Mouse (Mus musculus): Measurements from ENCODE around the gene Ncln. TPM values are rescaled to one million over a fixed set of nuclear protein-coding genes. Genes with fewer than 3 reads are reported as not detected.
A peak's percentile ranks its signal among the peaks of the same experiment; 100 is the strongest.

Ncln gene
- polyA plus RNA-seq, 1 experiment: 354 TPM

DNA sequence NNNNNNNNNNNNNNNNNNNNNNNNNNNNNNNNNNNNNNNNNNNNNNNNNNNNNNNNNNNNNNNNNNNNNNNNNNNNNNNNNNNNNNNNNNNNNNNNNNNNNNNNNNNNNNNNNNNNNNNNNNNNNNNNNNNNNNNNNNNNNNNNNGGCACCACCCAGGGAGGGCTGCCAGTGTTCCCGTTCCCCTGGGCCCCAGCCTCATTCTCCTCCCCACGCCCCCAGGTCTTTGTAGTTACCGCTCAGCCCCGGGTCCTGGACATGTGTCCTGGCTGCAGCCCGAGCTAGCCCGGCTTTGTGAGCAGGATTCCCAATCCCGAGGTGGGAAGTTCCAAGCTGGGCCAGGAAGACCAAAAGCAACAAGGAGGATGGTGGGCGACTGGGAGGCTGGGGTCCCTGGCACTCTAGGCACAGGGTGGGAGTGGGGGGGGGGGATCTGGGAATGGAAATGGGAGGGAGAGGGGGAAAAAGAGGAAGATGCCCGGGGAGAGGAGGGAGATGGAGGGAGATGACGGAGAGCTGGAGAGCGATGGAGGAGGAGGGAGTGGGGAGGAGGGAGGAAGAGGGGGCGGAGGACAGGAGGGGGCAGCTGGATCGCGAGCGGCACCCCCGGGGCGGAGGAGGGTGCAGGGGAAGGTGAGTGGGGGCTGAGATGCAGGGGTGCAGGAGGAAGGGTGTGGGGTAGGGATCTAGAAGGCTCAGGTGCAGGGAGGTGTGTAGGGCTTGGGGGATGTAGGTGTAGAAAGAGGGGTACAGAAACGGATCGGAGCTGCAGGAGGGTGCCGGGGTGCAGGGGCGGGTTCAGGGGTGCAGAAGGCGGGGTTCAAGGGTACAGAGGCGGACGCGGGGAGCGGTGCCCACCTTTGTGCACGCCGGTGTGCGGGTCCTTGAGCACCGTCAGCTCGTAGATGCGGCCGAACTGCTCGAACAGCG lies 14.3 kb downstream of the Ncln start:
- Histone ChIP-seq H3K36me3 (ENCODE audit: control insufficient read depth, insufficient read depth, low read length) (peaks cover 4% of the 10 kb centered on the region; the same call in 1 of the 2 replicates), H3K27me3 (ENCODE audit: control insufficient read depth, insufficient read depth, low read length) (peaks cover 26% of the 10 kb centered on the region), H3K4me3 (ENCODE audit: low read depth, low read length) (peak overlapping the region; percentile 65), H3K4me1 (ENCODE audit: control insufficient read depth, insufficient read depth, insufficient read length, low read length) (peaks cover 8% of the 10 kb centered on the region; the same call in 1 of the 2 replicates), H3K27ac (ENCODE audit: insufficient read depth, low read depth, low read length) (no peak overlapping the region)
- WGBS: 5% methylated on average over 35 of the region's 35 CpGs
- TF ChIP-seq POLR2A (IDR thresholded peaks at IDR 0.05; ENCODE audit: low read depth, low read length): no peak
- no peak for TF ChIP-seq CTCF (IDR thresholded peaks at IDR 0.05; ENCODE audit: extremely low read depth, insufficient read length, insufficient replicate concordance, low read depth, low read length)

DNA sequence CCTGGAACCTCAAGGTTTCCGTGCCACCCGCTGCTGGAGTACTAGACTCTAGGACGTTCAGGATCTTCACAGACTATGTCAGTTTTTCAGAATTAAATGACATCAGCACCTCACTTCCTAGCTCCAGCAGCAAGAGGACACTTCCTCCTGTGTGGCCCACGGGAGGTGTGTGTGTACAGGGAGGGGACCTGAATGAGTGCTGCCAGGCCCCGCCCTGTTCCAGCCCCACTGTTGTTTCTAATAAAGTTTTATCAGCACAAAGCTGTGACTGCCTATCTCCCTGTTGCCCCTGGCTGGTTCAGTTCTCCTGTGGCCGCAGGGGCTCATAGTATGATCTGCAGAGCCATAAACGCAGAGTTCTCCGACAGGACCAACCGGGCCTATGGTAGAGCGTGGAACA lies 21.7 kb downstream of the Ncln start:
- 69% methylated on average over 10 of the region's 10 CpGs for WGBS
- H3K27me3 ChIP-seq (ENCODE audit: control insufficient read depth, insufficient read depth, low read length): peaks cover 49% of the 10 kb centered on the region

DNA sequence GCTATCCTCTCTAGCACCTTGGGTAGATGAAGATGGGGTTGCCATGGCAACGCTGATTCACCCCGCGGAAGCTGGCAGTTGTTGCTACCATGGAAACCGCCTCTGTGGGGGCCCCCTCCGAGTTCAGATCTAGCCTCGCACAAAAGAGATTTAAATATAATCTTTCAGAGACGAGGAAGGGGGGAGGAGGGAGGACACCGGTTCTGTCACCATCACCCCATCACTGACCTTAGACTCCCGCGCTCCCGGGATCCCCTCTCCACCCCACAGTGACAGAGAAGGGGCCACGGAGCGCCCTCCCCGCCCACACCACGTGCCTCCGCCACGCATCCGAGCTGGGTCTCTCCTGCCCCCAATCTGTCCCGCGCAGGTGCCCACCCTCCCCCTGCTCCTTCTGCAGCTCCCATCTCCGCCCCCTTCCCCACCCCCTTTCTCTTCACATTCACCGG lies 23.2 kb downstream of the Ncln start:
- Histone ChIP-seq H3K27me3 (ENCODE audit: control insufficient read depth, insufficient read depth, low read length) (peaks cover 49% of the 10 kb centered on the region), H3K4me3 (ENCODE audit: low read depth, low read length) (no peak overlapping the region), H3K27ac (ENCODE audit: insufficient read depth, low read depth, low read length) (no peak overlapping the region), H3K4me1 (ENCODE audit: control insufficient read depth, insufficient read depth, insufficient read length, low read length) (peaks cover 13% of the 10 kb centered on the region), H3K36me3 (ENCODE audit: control insufficient read depth, insufficient read depth, low read length) (no peaks in the 10 kb centered on the region)
- no peak for TF ChIP-seq POLR2A (IDR thresholded peaks at IDR 0.05; ENCODE audit: low read depth, low read length)
- TF ChIP-seq CTCF (IDR thresholded peaks at IDR 0.05; ENCODE audit: extremely low read depth, insufficient read length, insufficient replicate concordance, low read depth, low read length): no peak
- 5% methylated on average over 22 of the region's 22 CpGs for WGBS

More for the DNA sequence above, 21.7 kb downstream of the Ncln start:
- Histone ChIP-seq H3K4me1 (ENCODE audit: control insufficient read depth, insufficient read depth, insufficient read length, low read length) (peaks cover 4% of the 10 kb centered on the region), H3K36me3 (ENCODE audit: control insufficient read depth, insufficient read depth, low read length) (no peaks in the 10 kb centered on the region), H3K4me3 (ENCODE audit: low read depth, low read length) (no peak overlapping the region), H3K27ac (ENCODE audit: insufficient read depth, low read depth, low read length) (no peak overlapping the region)
- no peak for TF ChIP-seq CTCF (IDR thresholded peaks at IDR 0.05; ENCODE audit: extremely low read depth, insufficient read length, insufficient replicate concordance, low read depth, low read length)
- no peak for TF ChIP-seq POLR2A (IDR thresholded peaks at IDR 0.05; ENCODE audit: low read depth, low read length)

DNA sequence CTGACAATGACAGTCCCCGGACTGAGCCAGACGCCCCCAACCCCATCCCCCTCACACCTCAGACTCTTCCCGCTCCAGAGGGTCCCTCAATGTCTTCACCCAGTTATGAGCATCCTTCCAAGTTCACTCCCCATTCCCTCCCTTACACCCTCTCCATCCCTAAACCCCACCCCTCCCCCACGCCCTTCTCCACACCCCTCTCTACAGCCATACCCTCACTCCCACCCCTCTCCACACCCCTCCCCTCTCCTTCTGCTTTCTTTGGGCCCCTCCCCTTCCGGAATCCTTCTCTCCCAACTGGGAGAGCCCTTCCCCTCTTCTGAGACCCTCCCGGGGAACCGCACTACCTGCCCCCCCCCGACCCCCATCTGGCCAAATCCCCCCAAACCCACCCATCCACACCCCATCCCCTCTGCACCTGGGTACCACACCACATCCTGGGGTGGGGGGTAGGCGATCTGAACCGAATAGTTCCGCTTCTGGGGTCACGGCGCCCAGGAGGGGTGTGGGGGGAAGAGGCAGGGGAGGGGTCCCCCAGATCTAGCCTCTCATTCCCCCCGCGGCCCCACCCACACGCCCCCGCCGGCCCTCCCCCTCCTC lies 23.7 kb downstream of the Ncln start:
- Histone ChIP-seq H3K27ac (ENCODE audit: insufficient read depth, low read depth, low read length) (no peak overlapping the region), H3K4me3 (ENCODE audit: low read depth, low read length) (no peak overlapping the region), H3K27me3 (ENCODE audit: control insufficient read depth, insufficient read depth, low read length) (peaks cover 47% of the 10 kb centered on the region), H3K36me3 (ENCODE audit: control insufficient read depth, insufficient read depth, low read length) (no peaks in the 10 kb centered on the region), H3K4me1 (ENCODE audit: control insufficient read depth, insufficient read depth, insufficient read length, low read length) (peaks cover 18% of the 10 kb centered on the region)
- no peak for TF ChIP-seq CTCF (IDR thresholded peaks at IDR 0.05; ENCODE audit: extremely low read depth, insufficient read length, insufficient replicate concordance, low read depth, low read length)
- TF ChIP-seq POLR2A (IDR thresholded peaks at IDR 0.05; ENCODE audit: low read depth, low read length): no peak
- WGBS: 11% methylated on average over 18 of the region's 18 CpGs

DNA sequence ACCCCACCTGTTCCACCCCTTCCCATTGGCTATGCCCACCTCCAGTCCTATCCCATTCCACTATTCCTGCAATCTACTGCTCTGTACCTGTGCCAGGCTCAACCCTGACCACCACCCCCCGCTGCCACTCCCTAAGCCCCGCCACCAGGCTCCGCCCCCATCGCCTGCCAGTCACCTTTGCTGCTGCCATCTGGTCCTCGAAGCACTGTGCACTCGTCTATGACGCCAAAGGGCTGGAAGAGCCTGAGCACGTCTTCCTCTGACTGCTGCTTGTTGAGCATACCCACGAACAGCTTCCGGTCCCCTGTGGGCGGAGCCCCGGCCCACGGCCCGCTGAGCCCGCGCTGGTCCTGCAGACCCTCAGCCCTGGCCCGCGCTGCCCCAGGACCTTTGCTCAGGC lies 25.7 kb downstream of the Ncln start:
- Histone ChIP-seq H3K27me3 (ENCODE audit: control insufficient read depth, insufficient read depth, low read length) (peaks cover 32% of the 10 kb centered on the region), H3K4me1 (ENCODE audit: control insufficient read depth, insufficient read depth, insufficient read length, low read length) (peaks cover 38% of the 10 kb centered on the region), H3K36me3 (ENCODE audit: control insufficient read depth, insufficient read depth, low read length) (no peaks in the 10 kb centered on the region), H3K27ac (ENCODE audit: insufficient read depth, low read depth, low read length) (no peak overlapping the region), H3K4me3 (ENCODE audit: low read depth, low read length) (no peak overlapping the region)
- TF ChIP-seq CTCF (IDR thresholded peaks at IDR 0.05; ENCODE audit: extremely low read depth, insufficient read length, insufficient replicate concordance, low read depth, low read length) (no peak), POLR2A (IDR thresholded peaks at IDR 0.05; ENCODE audit: low read depth, low read length) (no peak)
- WGBS: 38% methylated on average over 18 of the region's 18 CpGs

DNA sequence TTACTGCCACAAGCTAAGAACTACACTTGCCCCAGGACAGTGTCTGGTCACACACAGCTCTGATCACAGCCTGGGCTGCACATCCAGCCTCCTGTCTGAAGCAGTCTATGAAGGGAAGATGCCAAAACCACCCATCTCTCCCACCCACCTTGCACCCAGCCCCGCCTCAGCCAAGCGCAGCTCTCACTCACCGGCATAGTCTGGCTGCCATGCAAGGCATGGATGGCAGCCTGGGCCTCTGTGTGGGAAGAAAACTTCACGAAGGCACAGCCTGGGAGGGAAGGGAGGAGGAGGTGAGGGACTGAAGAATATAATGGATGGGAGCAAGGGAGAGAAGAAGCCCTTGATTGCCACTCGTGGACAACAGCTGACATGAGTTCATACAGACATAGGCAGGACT lies 26.9 kb downstream of the Ncln start:
- Histone ChIP-seq H3K4me1 (ENCODE audit: control insufficient read depth, insufficient read depth, insufficient read length, low read length) (peaks cover 49% of the 10 kb centered on the region), H3K27ac (ENCODE audit: insufficient read depth, low read depth, low read length) (no peak overlapping the region), H3K27me3 (ENCODE audit: control insufficient read depth, insufficient read depth, low read length) (peaks cover 28% of the 10 kb centered on the region), H3K4me3 (ENCODE audit: low read depth, low read length) (no peak overlapping the region), H3K36me3 (ENCODE audit: control insufficient read depth, insufficient read depth, low read length) (no peaks in the 10 kb centered on the region)
- TF ChIP-seq POLR2A (IDR thresholded peaks at IDR 0.05; ENCODE audit: low read depth, low read length) (no peak), CTCF (IDR thresholded peaks at IDR 0.05; ENCODE audit: extremely low read depth, insufficient read length, insufficient replicate concordance, low read depth, low read length) (no peak)
- 74% methylated on average over 5 of the region's 5 CpGs for WGBS

DNA sequence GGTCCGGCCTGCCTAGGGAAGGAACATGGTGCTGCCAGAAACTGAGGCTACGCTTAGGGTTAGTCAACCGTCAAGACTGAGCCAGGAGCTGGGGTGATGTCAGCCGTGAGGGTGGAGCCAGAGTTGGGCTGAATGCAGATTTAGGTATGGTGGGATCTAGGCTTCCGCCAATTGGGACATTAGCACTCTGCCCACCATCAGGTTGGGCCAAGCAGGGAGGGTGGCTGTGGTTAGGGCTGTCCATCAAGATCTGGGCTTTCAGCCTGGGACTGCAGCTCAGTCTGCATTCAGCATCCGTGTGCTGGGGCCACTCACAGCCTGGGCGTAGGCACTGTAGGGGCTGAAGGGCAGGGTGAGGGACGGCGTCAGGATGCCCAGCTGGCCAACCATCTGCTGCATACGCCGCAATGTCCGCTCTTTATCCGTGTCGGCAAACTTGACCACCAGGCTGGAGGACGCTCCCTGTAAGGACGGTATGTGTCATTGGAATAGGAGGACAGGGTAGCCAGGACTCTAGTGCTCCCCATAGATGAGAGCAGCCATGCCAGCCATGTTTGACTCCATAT lies 28.4 kb downstream of the Ncln start:
- peaks cover 14% of the 10 kb centered on the region for H3K27me3 ChIP-seq (ENCODE audit: control insufficient read depth, insufficient read depth, low read length)
- H3K27ac ChIP-seq (ENCODE audit: insufficient read depth, low read depth, low read length): no peak overlapping the region
- H3K4me1 ChIP-seq (ENCODE audit: control insufficient read depth, insufficient read depth, insufficient read length, low read length): peaks cover 54% of the 10 kb centered on the region
- no peak for TF ChIP-seq POLR2A (IDR thresholded peaks at IDR 0.05; ENCODE audit: low read depth, low read length)
- no peak for TF ChIP-seq CTCF (IDR thresholded peaks at IDR 0.05; ENCODE audit: extremely low read depth, insufficient read length, insufficient replicate concordance, low read depth, low read length)
- H3K36me3 ChIP-seq (ENCODE audit: control insufficient read depth, insufficient read depth, low read length): no peaks in the 10 kb centered on the region
- WGBS: 85% methylated on average over 16 of the region's 16 CpGs
- H3K4me3 ChIP-seq (ENCODE audit: low read depth, low read length): no peak overlapping the region
